Mouse (Mus musculus): ENCODE results near the gene Camk2d.

- TF ChIP-seq CTCF (IDR thresholded peaks at IDR 0.05; ENCODE audit: extremely low read depth, insufficient read depth, insufficient read length, insufficient replicate concordance): no peak
- TF ChIP-seq POLR2A (IDR thresholded peaks at IDR 0.05; ENCODE audit: low read depth, low read length): no peak
Measured at GRCm38 (mm10) chr3:126663436-126663835, 67.3 kb downstream of the Camk2d start.

Data from spleen, adult 2 months (tissue).